Mouse (Mus musculus) thymus, postnatal 0 days (tissue): ENCODE measurements around the gene Cpsf4l. TPM values are rescaled to one million over a fixed set of nuclear protein-coding genes. Genes with fewer than 3 reads are reported as not detected.

ENCODE experiments used
- DNase-seq: peaks from one replicate; pipeline ENCODE4 v3.0.0-alpha.2; 2015; ENCODE audit warnings: low spot score
- polyA plus RNA-seq: library from polyadenylated mRNA; unstranded; fragments of >200 nt; fragmentation: Nextera tagmentation; extraction: Ambion mirVana; gene quantifications from 2 replicates; pipeline ENCODE4 v1.2.1, GENCODE M21; 2015

The Cpsf4l gene
- polyA plus RNA-seq: 38.4 and 45.2 TPM in 2 replicates

- peak; percentile 83 for DNase-seq
These were observed at the start of gene Cpsf4l for GRCm38 (mm10) chr11:113709731-113710256. Gene Cpsf4l (minus strand): TSS chr11:113710017.

GRCm38 (mm10) chr11:113758851-113759250, 49.0 kb upstream of the Cpsf4l start:
- DNase-seq: no peak

GRCm38 (mm10) chr11:113756578-113756977, 46.8 kb upstream of the Cpsf4l start:
- DNase-seq: no peak

- no peak for DNase-seq
These were observed 46.1 kb upstream of the Cpsf4l start for GRCm38 (mm10) chr11:113755878-113756277.

- DNase-seq: no peak
These were observed 45.0 kb upstream of the Cpsf4l start for GRCm38 (mm10) chr11:113754845-113755244.

- DNase-seq: no peak
These were observed 43.0 kb upstream of the Cpsf4l start for GRCm38 (mm10) chr11:113752685-113753430.

- DNase-seq: no peak
These were observed 42.4 kb upstream of the Cpsf4l start for GRCm38 (mm10) chr11:113752158-113752661.

- peak; percentile 97 for DNase-seq
These were observed 41.8 kb upstream of the Cpsf4l start, which contains the start of gene Cdc42ep4 for GRCm38 (mm10) chr11:113751484-113752084. Gene Cdc42ep4 (minus strand): TSS chr11:113751881.

- peak; percentile 75 for DNase-seq
These were observed 41.0 kb upstream of the Cpsf4l start for GRCm38 (mm10) chr11:113750571-113751483.

- peak; percentile 10 for DNase-seq
These were observed 40.0 kb upstream of the Cpsf4l start for GRCm38 (mm10) chr11:113749749-113750351.

GRCm38 (mm10) chr11:113748797-113749521, 39.1 kb upstream of the Cpsf4l start:
- peak; percentile 34 for DNase-seq

GRCm38 (mm10) chr11:113747725-113748380, 38.0 kb upstream of the Cpsf4l start:
- DNase-seq: no peak

- DNase-seq: peak; percentile 54
These were observed 37.2 kb upstream of the Cpsf4l start for GRCm38 (mm10) chr11:113747056-113747455.

- DNase-seq: no peak
These were observed 36.1 kb upstream of the Cpsf4l start for GRCm38 (mm10) chr11:113745961-113746360.

GRCm38 (mm10) chr11:113742998-113743397, 33.2 kb upstream of the Cpsf4l start:
- no peak for DNase-seq

- DNase-seq: no peak
These were observed 30.3 kb upstream of the Cpsf4l start for GRCm38 (mm10) chr11:113740100-113740499.

GRCm38 (mm10) chr11:113739213-113739612, 29.4 kb upstream of the Cpsf4l start:
- no peak for DNase-seq

GRCm38 (mm10) chr11:113737912-113738311, 28.1 kb upstream of the Cpsf4l start:
- DNase-seq: no peak

GRCm38 (mm10) chr11:113737553-113737854, 27.7 kb upstream of the Cpsf4l start:
- DNase-seq: no peak
